Mouse (Mus musculus) stomach, embryonic 14.5 days (tissue): ENCODE results near the gene Akr1cl. TPM values are rescaled to one million over a fixed set of nuclear protein-coding genes. Genes with fewer than 3 reads are reported as not detected.
"Not testable (repeated sequence)": the region's sequence is repeated elsewhere in the genome, so short reads cannot be mapped to it uniquely, and the experiment has no call there.

Experiments
- ATAC-seq: fragments of 200-750 bp; cut with Nextera tagmentation; 2 replicates; pipeline ENCODE4 v1.8.0; 2017; ENCODE audit warnings: low read depth, moderate TSS enrichment; ENCODE audit not compliant: insufficient number of reproducible peaks, insufficient read depth, low FRiP score
- H3K27ac ChIP-seq: fragments of 300-500 bp; sonication (generic); 2 replicates; pipeline ENCODE4 v1.5.1; 2014; ENCODE audit warnings: mild to moderate bottlenecking, low read length, moderate library complexity, mixed read lengths
- H3K27me3 ChIP-seq: fragments of 300-500 bp; sonication (generic); 2 replicates; pipeline ENCODE4 v1.6.1; 2014; ENCODE audit warnings: low read length, control low read depth, mixed read lengths; ENCODE audit not compliant: control insufficient read depth, insufficient read depth
- H3K36me3 ChIP-seq: fragments of 300-500 bp; sonication (generic); 2 replicates; pipeline ENCODE4 v1.6.1; 2014; ENCODE audit warnings: mild to moderate bottlenecking, control low read depth, low read length, moderate library complexity, mixed read lengths; ENCODE audit not compliant: control insufficient read depth, insufficient read depth
- H3K4me1 ChIP-seq: fragments of 300-500 bp; sonication (generic); 2 replicates; pipeline ENCODE4 v1.6.1; 2014; ENCODE audit warnings: low read length, control low read depth, mixed read lengths; ENCODE audit not compliant: control insufficient read depth, insufficient read depth
- H3K4me2 ChIP-seq: fragments of 300-500 bp; sonication (generic); replicated peaks from 2 replicates; pipeline ENCODE4 v1.6.1; 2014; ENCODE audit warnings: low read depth, low read length, control low read depth
- H3K4me3 ChIP-seq: fragments of 300-500 bp; sonication (generic); 2 replicates; pipeline ENCODE4 v1.5.1; 2014; ENCODE audit warnings: low read depth, low read length, control low read depth
- H3K9ac ChIP-seq: fragments of 300-500 bp; sonication (generic); replicated peaks from 2 replicates; pipeline ENCODE4 v1.6.1; 2014; ENCODE audit warnings: low read depth, mild to moderate bottlenecking, control low read depth, low read length, moderate library complexity, mixed read lengths
- H3K9me3 ChIP-seq: fragments of 300-500 bp; sonication (generic); 2 replicates; pipeline ENCODE4 v1.6.1; 2016; ENCODE audit warnings: low read depth, low read length, control low read depth; ENCODE audit not compliant: control insufficient read depth
- WGBS: fragments of 180-500 bp; shearing (Covaris S2); extraction: QIAGEN DNeasy Blood & Tissue Kit; methylation state at CpG from one replicate; pipeline ENCODE4 v1.1.7; 2014; 5-methylcytosine and 5-hydroxymethylcytosine counted together
- polyA plus RNA-seq: library from polyadenylated mRNA; unstranded; fragments of >200 nt; fragmentation: Nextera tagmentation; extraction: Ambion mirVana; gene quantifications from 2 replicates; pipeline ENCODE4 v1.2.1, GENCODE M21; 2014

Gene Akr1cl
- polyA plus RNA-seq, 1 experiment from 2014 or later: not detected

GRCm38 (mm10) chr1:65050952-65051351, 18.4 kb upstream of the Akr1cl start, which contains the start of gene Cryge:
Gene Cryge, minus strand, starts transcription at chr1:65051149.
- H3K4me2 ChIP-seq, H3K9ac ChIP-seq, H3K36me3 ChIP-seq, H3K4me1 ChIP-seq, H3K9me3 ChIP-seq, H3K27ac ChIP-seq, ATAC-seq, H3K27me3 ChIP-seq, H3K4me3 ChIP-seq: not testable (repeated sequence)
- WGBS: 52% methylated on average over 11 of the region's 12 CpGs

GRCm38 (mm10) chr1:65048781-65049180, 16.2 kb upstream of the Akr1cl start:
- Histone ChIP-seq H3K9me3 (no peaks in the 10 kb centered on the region), H3K36me3 (no peaks in the 10 kb centered on the region), H3K4me1 (no peaks in the 10 kb centered on the region), H3K9ac (no peak overlapping the region), H3K4me2 (no peak overlapping the region), H3K27me3 (no peaks in the 10 kb centered on the region), H3K27ac (no peak overlapping the region), H3K4me3 (no peak overlapping the region)
- WGBS: 59% methylated on average over 12 of the region's 12 CpGs
- ATAC-seq: no peak

GRCm38 (mm10) chr1:65046401-65047109, 14.0 kb upstream of the Akr1cl start:
- no peak for ATAC-seq
- Histone ChIP-seq H3K9me3 (no peaks in the 10 kb centered on the region), H3K4me1 (no peaks in the 10 kb centered on the region), H3K36me3 (no peaks in the 10 kb centered on the region), H3K9ac (no peak overlapping the region), H3K27ac (no peak overlapping the region), H3K4me3 (no peak overlapping the region), H3K4me2 (no peak overlapping the region), H3K27me3 (no peaks in the 10 kb centered on the region)
- WGBS: 33% methylated on average over 8 of the region's 8 CpGs

- no peak overlapping the region for H3K4me3 ChIP-seq
- H3K9ac ChIP-seq: no peak overlapping the region
- no peaks in the 10 kb centered on the region for H3K4me1 ChIP-seq
- H3K36me3 ChIP-seq: no peaks in the 10 kb centered on the region
- no peak overlapping the region for H3K27ac ChIP-seq
- H3K4me2 ChIP-seq: no peak overlapping the region
- no peaks in the 10 kb centered on the region for H3K9me3 ChIP-seq
- no peak for ATAC-seq
- no peaks in the 10 kb centered on the region for H3K27me3 ChIP-seq
- 86% methylated on average over 2 of the region's 2 CpGs for WGBS
Measured at GRCm38 (mm10) chr1:65043433-65043832, 10.9 kb upstream of the Akr1cl start.

GRCm38 (mm10) chr1:65041837-65042236, 9.3 kb upstream of the Akr1cl start:
- H3K9ac ChIP-seq: no peak overlapping the region
- no peaks in the 10 kb centered on the region for H3K4me1 ChIP-seq
- no peak overlapping the region for H3K4me3 ChIP-seq
- H3K9me3 ChIP-seq: no peaks in the 10 kb centered on the region
- no peaks in the 10 kb centered on the region for H3K36me3 ChIP-seq
- no peak overlapping the region for H3K4me2 ChIP-seq
- 91% methylated on average over 3 of the region's 3 CpGs for WGBS
- ATAC-seq: no peak
- no peaks in the 10 kb centered on the region for H3K27me3 ChIP-seq
- no peak overlapping the region for H3K27ac ChIP-seq

GRCm38 (mm10) chr1:65040806-65041205, 8.2 kb upstream of the Akr1cl start:
- H3K27ac ChIP-seq: no peak overlapping the region
- 60% methylated on average over 6 of the region's 6 CpGs for WGBS
- ATAC-seq: no peak
- H3K9ac ChIP-seq: no peak overlapping the region
- no peaks in the 10 kb centered on the region for H3K36me3 ChIP-seq
- H3K27me3 ChIP-seq: no peaks in the 10 kb centered on the region
- no peak overlapping the region for H3K4me3 ChIP-seq
- no peaks in the 10 kb centered on the region for H3K9me3 ChIP-seq
- H3K4me1 ChIP-seq: no peaks in the 10 kb centered on the region
- no peak overlapping the region for H3K4me2 ChIP-seq

GRCm38 (mm10) chr1:65039679-65040078, 7.1 kb upstream of the Akr1cl start:
- Histone ChIP-seq H3K9me3 (no peaks in the 10 kb centered on the region), H3K36me3 (no peaks in the 10 kb centered on the region), H3K4me1 (no peaks in the 10 kb centered on the region), H3K9ac (no peak overlapping the region), H3K27me3 (no peaks in the 10 kb centered on the region), H3K4me3 (no peak overlapping the region), H3K27ac (no peak overlapping the region), H3K4me2 (no peak overlapping the region)
- no peak for ATAC-seq
- WGBS: 69% methylated on average over 3 of the region's 3 CpGs

GRCm38 (mm10) chr1:65037542-65037941, 5.0 kb upstream of the Akr1cl start:
- ATAC-seq: no peak
- no peaks in the 10 kb centered on the region for H3K36me3 ChIP-seq

GRCm38 (mm10) chr1:65035513-65035912, 3.0 kb upstream of the Akr1cl start:
- Histone ChIP-seq H3K9ac (no peak overlapping the region), H3K9me3 (no peaks in the 10 kb centered on the region), H3K36me3 (no peaks in the 10 kb centered on the region), H3K4me3 (no peak overlapping the region), H3K4me1 (no peaks in the 10 kb centered on the region), H3K27me3 (no peaks in the 10 kb centered on the region), H3K27ac (no peak overlapping the region), H3K4me2 (no peak overlapping the region)
- WGBS: 20% methylated on average over 3 of the region's 3 CpGs
- no peak for ATAC-seq

More at GRCm38 (mm10) chr1:65037542-65037941, 5.0 kb upstream of the Akr1cl start:
- no peak overlapping the region for H3K9ac ChIP-seq
- H3K27ac ChIP-seq: no peak overlapping the region
- no peaks in the 10 kb centered on the region for H3K9me3 ChIP-seq
- no peak overlapping the region for H3K4me3 ChIP-seq
- WGBS: 40% methylated on average over 2 of the region's 2 CpGs
- no peaks in the 10 kb centered on the region for H3K27me3 ChIP-seq
- H3K4me1 ChIP-seq: no peaks in the 10 kb centered on the region
- H3K4me2 ChIP-seq: no peak overlapping the region
